Mouse (Mus musculus) midbrain, embryonic 10.5 days (tissue): ENCODE data around the gene Tle4. TPM values are rescaled to one million over a fixed set of nuclear protein-coding genes. Genes with fewer than 3 reads are reported as not detected.

Experiments
- DNase-seq: peaks from one replicate; pipeline ENCODE4 v3.0.0-alpha.2; 2017; ENCODE audit warnings: low spot score
- H3K27ac ChIP-seq: fragments of 300-500 bp; sonication (generic); replicated peaks from 2 replicates; pipeline ENCODE4 v1.5.1; 2016; ENCODE audit warnings: mild to moderate bottlenecking
- H3K27me3 ChIP-seq: fragments of 300-500 bp; sonication (generic); 2 replicates; pipeline ENCODE4 v1.6.1; 2016; ENCODE audit warnings: low read depth, mild to moderate bottlenecking; ENCODE audit not compliant: poor library complexity, severe bottlenecking
- H3K36me3 ChIP-seq: fragments of 300-500 bp; sonication (generic); 2 replicates; pipeline ENCODE4 v1.6.1; 2016; ENCODE audit warnings: mild to moderate bottlenecking, moderate library complexity
- H3K4me1 ChIP-seq: fragments of 300-500 bp; sonication (generic); 2 replicates; pipeline ENCODE4 v1.6.1; 2016
- H3K4me3 ChIP-seq: fragments of 300-500 bp; sonication (generic); 2 replicates; pipeline ENCODE4 v1.5.1; 2016; ENCODE audit warnings: mild to moderate bottlenecking, moderate library complexity
- H3K9me3 ChIP-seq: fragments of 300-500 bp; sonication (generic); replicated peaks from 2 replicates; pipeline ENCODE4 v1.6.1; 2016; ENCODE audit warnings: mild to moderate bottlenecking
- WGBS: fragments of 180-500 bp; shearing (Covaris S2); methylation state at CpG from one replicate; pipeline ENCODE4 v1.1.7; 2016; 5-methylcytosine and 5-hydroxymethylcytosine counted together
- polyA plus RNA-seq: library from polyadenylated mRNA; unstranded; fragments of >200 nt; fragmentation: Nextera tagmentation; extraction: Ambion mirVana; gene quantifications from 2 replicates; pipeline ENCODE4 v1.2.1, GENCODE M21; 2016

Gene Tle4
- polyA plus RNA-seq, 1 experiment from 2014 or later: 19.0 TPM

DNA sequence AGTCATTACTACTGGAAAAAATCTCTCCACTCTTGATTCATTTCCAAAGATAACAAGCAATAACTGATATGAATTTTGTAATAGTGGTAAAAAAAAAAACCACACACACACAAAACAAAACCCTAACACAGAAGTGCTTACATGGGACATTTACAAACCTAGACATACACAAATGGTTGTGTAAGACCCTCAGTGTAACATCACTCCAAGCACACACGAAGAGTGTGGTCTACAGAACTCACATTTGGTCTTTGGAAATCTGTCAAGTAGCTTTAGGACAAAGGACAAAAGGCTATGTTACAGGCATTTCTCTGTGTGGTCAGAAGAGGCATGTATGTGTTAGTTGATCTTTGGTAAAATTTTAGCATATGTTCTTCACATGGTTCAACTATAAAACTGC lies 52.4 kb downstream of the Tle4 start:
- WGBS: 94% methylated on average over 1 of the region's 1 CpGs

DNA sequence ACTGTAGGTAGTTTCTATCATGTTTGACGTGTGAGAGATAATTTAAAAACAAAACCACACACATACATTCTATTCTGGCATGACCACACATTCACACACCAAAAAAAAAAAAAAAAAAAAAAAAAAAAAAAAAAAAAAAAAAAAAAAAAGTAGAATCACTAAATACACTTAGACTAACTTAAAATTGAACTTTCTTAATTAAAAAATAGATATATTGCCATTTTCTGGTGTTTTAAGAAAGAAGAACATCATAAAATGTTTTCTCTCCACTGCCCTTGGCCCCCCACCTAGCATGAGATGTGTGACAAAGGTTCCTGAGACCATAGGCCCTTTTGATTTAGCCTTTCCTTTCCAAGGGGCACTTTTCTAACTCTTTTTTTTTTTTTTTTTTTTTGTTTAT lies 54.5 kb downstream of the Tle4 start:
- DNase-seq: no peak
- Histone ChIP-seq H3K4me3 (no peak overlapping the region), H3K27me3 (no peaks in the 10 kb centered on the region), H3K27ac (no peak overlapping the region), H3K36me3 (0 out of 2 replicates have a peak, but pooled peaks cover 5% of the 10 kb centered on the region), H3K9me3 (no peaks in the 10 kb centered on the region), H3K4me1 (peaks cover 35% of the 10 kb centered on the region)
- WGBS: 62% methylated on average over 1 of the region's 1 CpGs

More for the DNA sequence above, 52.4 kb downstream of the Tle4 start:
- no peak overlapping the region for H3K4me3 ChIP-seq
- H3K9me3 ChIP-seq: no peaks in the 10 kb centered on the region
- no peak overlapping the region for H3K27ac ChIP-seq
- H3K4me1 ChIP-seq: peaks cover 35% of the 10 kb centered on the region
- no peak for DNase-seq
- H3K27me3 ChIP-seq: no peaks in the 10 kb centered on the region
- H3K36me3 ChIP-seq: 0 out of 2 replicates have a peak, but pooled peaks cover 5% of the 10 kb centered on the region

DNA sequence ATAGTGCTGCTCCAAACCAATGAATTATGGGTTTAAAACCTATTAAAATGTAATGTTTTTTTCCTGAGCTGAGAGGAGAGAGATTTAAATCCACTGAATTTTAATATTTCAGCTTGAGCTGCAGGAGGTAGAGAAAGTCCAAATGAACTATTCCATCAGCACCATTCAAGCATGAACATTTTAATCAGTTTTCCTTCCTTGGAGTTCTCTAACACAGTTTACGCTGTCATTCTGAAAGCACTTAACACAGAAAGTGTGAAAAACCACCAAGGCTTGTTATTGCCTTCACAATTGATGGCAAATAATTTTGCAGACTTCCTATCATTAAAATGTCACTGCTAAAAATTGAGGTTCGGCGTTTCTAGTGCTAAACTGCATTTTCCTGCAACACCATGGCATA lies 57.2 kb downstream of the Tle4 start:
- Histone ChIP-seq H3K27ac (no peak overlapping the region), H3K36me3 (peaks cover 8% of the 10 kb centered on the region), H3K4me1 (peaks cover 35% of the 10 kb centered on the region), H3K27me3 (no peaks in the 10 kb centered on the region), H3K9me3 (no peaks in the 10 kb centered on the region), H3K4me3 (no peak overlapping the region)
- DNase-seq: no peak
- WGBS: 91% methylated on average over 3 of the region's 3 CpGs

DNA sequence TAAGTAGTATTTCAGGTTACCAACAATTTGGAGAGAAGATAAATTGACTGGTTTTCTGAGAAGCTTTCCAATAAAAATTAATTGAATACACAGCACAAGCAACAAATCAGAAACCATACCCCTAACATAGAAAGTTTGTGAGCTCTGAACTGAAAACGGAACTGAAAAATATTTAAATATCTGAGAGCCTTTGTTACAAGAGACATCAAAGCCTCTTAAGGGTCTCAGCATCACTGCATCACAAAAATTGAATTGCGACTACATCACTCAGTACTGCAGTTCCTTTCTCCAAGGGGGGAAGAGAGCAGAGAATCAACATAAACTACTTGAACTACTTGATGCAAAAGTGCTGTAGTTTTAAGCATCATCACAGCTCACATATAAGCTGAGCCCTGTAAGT lies 61.2 kb downstream of the Tle4 start:
- no peak overlapping the region for H3K27ac ChIP-seq
- H3K36me3 ChIP-seq: peaks cover 24% of the 10 kb centered on the region
- 92% methylated on average over 2 of the region's 2 CpGs for WGBS
- H3K4me3 ChIP-seq: no peak overlapping the region
- peaks cover 5% of the 10 kb centered on the region for H3K4me1 ChIP-seq
- H3K27me3 ChIP-seq: no peaks in the 10 kb centered on the region
- no peaks in the 10 kb centered on the region for H3K9me3 ChIP-seq
- DNase-seq: no peak

- DNase-seq: no peak
- H3K4me1 ChIP-seq: no peaks in the 10 kb centered on the region
- no peaks in the 10 kb centered on the region for H3K27me3 ChIP-seq
- no peaks in the 10 kb centered on the region for H3K9me3 ChIP-seq
- no peak overlapping the region for H3K4me3 ChIP-seq
- peaks cover 24% of the 10 kb centered on the region for H3K36me3 ChIP-seq
- no peak overlapping the region for H3K27ac ChIP-seq
Observed at GRCm38 (mm10) chr19:14534447-14534846, 63.4 kb downstream of the Tle4 start.

- H3K4me1 ChIP-seq: no peaks in the 10 kb centered on the region
- DNase-seq: no peak
- 95% methylated on average over 6 of the region's 6 CpGs for WGBS
Observed at GRCm38 (mm10) chr19:14532861-14533260, 65.0 kb downstream of the Tle4 start.

DNA sequence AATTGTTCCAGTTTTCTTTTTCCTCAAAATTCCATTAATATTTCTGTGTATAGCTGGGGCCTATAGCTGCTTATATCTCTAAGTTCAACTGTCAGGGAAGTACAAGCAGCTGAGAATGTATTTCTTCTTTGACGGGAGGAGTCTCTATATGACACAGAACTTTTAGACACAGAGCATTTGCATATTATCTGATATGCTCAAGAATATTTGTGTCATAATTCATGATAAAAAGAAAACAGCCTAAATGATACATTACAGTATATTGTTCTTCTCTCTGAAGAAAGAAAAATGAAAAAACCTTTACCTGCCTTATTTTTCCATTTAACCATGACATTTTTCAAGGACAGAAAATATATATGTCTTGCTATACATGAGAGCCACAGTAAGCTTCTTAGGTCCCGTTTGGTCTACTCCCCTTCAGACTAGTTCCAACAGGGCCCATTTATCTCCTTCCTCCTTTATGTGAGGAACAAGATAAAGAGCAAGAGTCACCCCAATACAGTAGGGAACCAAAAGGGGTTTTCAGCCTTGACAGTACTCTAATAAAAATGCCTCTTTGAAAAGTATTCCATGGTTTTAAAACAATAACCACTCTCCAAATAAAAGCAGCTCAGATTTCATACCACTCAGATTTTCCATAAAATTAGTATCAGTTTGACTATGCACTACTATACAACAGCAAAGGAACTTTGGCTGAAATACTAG lies 77.6 kb downstream of the Tle4 start:
- no peak for DNase-seq
- Histone ChIP-seq H3K27me3 (peaks cover 26% of the 10 kb centered on the region; the same call in 1 of the 2 replicates), H3K27ac (no peak overlapping the region), H3K4me3 (no peak overlapping the region), H3K9me3 (no peaks in the 10 kb centered on the region), H3K4me1 (peaks cover 13% of the 10 kb centered on the region), H3K36me3 (peaks cover 27% of the 10 kb centered on the region)
- WGBS: 82% methylated on average over 2 of the region's 2 CpGs

More at GRCm38 (mm10) chr19:14532861-14533260, 65.0 kb downstream of the Tle4 start:
- no peaks in the 10 kb centered on the region for H3K27me3 ChIP-seq
- H3K27ac ChIP-seq: no peak overlapping the region
- H3K36me3 ChIP-seq: peaks cover 24% of the 10 kb centered on the region
- H3K9me3 ChIP-seq: no peaks in the 10 kb centered on the region
- H3K4me3 ChIP-seq: no peak overlapping the region

GRCm38 (mm10) chr19:14519186-14519585 lies 78.7 kb downstream of the Tle4 start:
- H3K36me3 ChIP-seq: peaks cover 35% of the 10 kb centered on the region
- H3K27ac ChIP-seq: no peak overlapping the region
- WGBS: 91% methylated on average over 7 of the region's 7 CpGs
- peaks cover 13% of the 10 kb centered on the region for H3K4me1 ChIP-seq
- H3K27me3 ChIP-seq: peaks cover 34% of the 10 kb centered on the region; the same call in 1 of the 2 replicates
- no peak overlapping the region for H3K4me3 ChIP-seq
- DNase-seq: no peak
- no peaks in the 10 kb centered on the region for H3K9me3 ChIP-seq

GRCm38 (mm10) chr19:14518438-14519044 lies 79.3 kb downstream of the Tle4 start:
- no peak for DNase-seq
- 53% methylated on average over 9 of the region's 9 CpGs for WGBS
- peaks cover 13% of the 10 kb centered on the region for H3K4me1 ChIP-seq
- no peak overlapping the region for H3K4me3 ChIP-seq
- H3K36me3 ChIP-seq: peaks cover 38% of the 10 kb centered on the region
- H3K27ac ChIP-seq: no peak overlapping the region
- H3K9me3 ChIP-seq: no peaks in the 10 kb centered on the region
- H3K27me3 ChIP-seq: peaks cover 41% of the 10 kb centered on the region; the same call in 1 of the 2 replicates

DNA sequence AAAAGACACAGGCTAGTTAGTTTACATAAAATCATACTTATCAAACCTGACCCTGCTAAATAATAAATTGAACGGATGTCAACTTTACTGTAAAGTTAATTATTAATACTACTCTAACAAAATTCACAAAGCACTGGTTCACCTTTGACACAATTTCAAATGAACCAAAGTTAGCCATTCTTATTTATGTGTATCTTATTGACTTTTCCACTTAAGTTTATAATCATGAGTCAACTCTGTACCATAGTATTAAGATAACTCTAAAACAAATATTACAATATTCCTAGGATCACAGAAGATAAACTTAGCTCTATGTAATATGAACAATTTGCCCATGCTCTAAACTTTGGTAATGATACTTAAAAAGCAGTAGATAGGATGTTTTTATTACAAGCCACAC lies 81.4 kb downstream of the Tle4 start:
- 93% methylated on average over 1 of the region's 1 CpGs for WGBS
- Histone ChIP-seq H3K27ac (no peak overlapping the region), H3K4me1 (peaks cover 13% of the 10 kb centered on the region), H3K4me3 (no peak overlapping the region), H3K27me3 (peaks cover 62% of the 10 kb centered on the region), H3K36me3 (peaks cover 47% of the 10 kb centered on the region), H3K9me3 (no peaks in the 10 kb centered on the region)
- DNase-seq: no peak

DNA sequence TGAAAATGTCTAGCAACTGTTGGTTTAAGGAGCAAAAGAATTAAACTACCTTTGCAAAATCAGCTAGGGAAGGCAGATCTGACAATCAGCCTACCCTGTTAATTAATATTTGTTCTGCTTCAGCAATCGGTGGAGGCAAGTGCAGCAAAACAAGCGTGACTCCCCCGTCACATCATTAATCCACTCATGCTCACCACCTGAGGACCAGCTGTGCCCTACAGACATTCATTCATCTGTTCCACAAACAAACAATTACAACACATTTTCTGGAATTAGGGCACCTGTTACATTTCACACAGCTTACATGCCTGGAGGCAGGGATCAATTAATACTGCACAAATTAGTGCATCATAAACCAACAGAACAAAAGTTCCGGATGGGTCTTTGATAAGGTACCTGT lies 89.0 kb downstream of the Tle4 start:
- Histone ChIP-seq H3K27ac (no peak overlapping the region), H3K4me3 (no peak overlapping the region), H3K9me3 (0 out of 2 replicates have a peak, but pooled peaks cover 3% of the 10 kb centered on the region), H3K27me3 (peaks cover 81% of the 10 kb centered on the region), H3K36me3 (peaks cover 23% of the 10 kb centered on the region), H3K4me1 (peaks cover 59% of the 10 kb centered on the region)
- no peak for DNase-seq
- WGBS: 35% methylated on average over 4 of the region's 4 CpGs

DNA sequence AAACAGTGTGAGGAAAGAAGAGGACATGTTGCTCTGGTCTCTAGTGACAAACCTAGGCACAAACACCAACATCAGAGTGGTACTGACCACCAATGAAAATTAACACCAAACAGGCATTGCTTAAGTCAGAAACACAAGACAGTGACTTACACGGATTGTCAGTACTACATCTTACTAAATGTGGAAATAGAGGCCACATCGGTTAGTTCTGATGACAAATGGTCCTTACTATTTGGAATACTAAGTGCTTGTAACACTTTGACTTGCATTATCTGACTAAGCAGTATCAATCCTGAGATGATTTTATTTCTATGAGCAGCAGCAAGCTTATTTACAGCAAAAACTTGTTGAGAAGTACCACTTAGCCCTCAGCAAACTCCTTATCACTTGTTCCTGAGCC lies 89.9 kb downstream of the Tle4 start:
- Histone ChIP-seq H3K9me3 (0 out of 2 replicates have a peak, but pooled peaks cover 3% of the 10 kb centered on the region), H3K27ac (0 out of 2 replicates have a peak overlapping the region, but pooled peaks have one; percentile 1), H3K36me3 (peaks cover 19% of the 10 kb centered on the region), H3K4me3 (no peak overlapping the region), H3K27me3 (peaks cover 81% of the 10 kb centered on the region), H3K4me1 (peaks cover 68% of the 10 kb centered on the region)
- no peak for DNase-seq
- 60% methylated on average over 2 of the region's 2 CpGs for WGBS
